Mouse (Mus musculus): ENCODE results near the gene Zfand6.

Zfand6 gene

DNA sequence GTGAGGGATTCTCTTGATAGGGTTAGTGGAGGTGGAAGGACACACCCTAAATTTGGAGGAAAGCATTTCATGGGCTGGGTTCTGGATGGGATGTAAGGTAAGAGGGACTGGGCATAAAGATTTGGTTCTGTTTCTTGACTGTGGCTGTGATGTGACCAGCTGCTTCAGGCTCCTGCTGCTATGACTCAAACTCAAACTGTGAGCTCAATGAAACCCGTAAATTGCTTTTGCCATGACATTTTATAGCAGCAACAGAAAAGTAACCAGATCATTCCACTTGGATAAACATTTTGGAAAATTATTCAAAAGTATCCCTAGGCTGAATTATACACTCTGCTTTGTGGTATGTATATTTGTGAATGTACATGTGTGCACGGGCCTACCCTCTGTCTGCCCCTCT is 99.1 kb downstream of the Zfand6 start:
- no peak for DNase-seq

DNA sequence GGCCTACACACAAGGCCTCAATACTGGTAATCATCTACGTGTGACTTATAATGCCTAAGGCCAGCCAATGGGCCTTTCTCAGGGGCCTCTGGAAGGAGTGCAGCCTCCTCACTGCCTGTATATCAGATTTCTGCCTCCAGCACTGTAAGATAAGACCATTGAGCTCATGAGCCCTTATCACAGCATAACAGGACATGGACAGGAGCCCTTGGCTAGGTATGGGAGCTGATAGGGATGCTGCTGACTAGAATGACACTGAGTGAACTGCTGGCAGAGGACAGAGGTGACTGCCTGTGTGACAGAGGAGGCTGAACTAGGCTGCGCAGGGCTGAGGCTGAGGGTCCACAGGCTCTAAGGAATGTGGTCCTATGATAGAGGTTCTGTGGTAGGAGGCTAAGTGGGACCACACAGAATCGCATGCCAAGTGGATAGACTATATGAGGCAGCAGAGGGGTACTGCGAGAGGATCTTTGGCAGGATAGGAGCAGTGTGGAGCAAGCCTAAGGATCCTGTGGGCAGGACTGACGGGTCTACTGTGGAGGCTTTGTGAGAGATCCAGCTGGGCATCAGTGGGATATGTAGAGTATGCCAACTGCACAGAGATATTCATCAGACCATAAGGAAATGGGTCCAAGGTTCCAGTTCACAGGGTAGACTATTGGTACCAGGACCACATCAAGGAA is 102.5 kb downstream of the Zfand6 start:
- DNase-seq: no peak

DNA sequence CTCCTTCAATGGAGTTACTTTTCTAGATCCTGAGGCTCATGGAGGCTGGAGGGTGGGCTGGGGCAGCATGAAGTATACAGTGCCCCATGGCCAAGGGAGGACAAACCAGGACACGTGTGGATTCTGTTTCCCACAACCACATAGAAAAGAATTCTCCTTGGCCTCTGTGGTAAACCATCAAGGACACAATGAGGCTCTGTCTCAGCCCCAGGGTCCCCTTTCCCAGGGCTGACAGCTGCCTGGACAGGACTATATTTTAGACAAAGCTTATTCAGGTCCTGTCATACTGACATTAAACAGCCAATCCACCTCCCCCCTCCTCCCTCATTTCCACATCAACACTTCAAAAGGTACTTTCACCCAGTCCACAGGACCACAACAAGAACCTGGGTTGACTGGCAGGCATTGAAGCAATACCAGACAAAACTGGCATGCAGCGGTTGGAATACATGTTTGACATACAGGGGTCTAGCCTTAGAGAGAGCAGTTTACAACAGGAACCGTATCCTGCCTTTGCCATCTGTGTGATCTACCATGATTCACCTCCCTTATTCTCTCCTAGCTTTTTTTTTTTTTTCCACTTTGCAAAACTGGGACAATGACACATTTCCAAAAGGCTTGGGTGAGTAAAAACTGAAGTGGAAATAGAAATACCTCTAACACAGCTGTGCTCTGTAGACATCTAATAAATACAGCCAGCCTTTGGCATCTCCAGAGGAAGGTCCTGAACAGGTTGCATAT is 103.2 kb downstream of the Zfand6 start:
- no peak for DNase-seq

DNA sequence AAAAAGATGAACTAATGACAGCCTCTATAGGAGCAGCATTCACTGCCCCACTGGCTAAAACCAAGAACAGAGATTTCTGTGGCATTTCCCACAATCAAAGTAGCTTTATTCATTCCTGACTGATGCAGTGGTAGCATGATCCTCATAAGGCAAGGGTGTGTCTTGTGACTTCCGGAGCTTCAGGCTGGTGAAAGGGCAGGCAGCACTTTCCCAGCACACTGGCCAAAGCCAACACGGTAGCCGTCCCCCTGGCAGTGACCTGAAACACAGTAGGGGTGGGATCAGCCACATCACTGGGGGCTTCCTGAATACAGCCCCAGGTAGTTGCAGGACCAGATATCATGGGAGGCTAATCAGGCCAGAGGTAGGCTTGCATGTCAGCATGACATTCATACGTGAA is 104.7 kb downstream of the Zfand6 start:
- no peak for DNase-seq

DNA sequence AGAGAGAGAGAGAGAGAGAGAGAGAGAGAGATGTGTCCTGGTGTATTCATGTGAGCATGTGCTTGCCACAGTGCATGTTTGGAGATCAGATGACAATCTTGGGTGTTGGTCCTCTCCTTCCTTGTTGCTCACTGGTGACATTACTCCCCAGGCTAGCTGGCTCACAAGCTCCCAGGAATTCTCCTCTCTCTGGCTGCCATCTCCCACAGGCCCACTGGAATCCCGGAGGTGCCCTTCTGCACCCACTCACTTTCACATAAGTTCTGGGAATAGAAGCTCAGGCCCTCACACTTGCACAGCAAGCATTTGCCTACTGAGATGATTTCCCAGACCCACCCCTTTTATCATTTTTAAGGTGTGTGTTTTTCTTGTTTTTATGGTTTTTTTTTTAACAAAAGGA is 110.0 kb downstream of the Zfand6 start:
- DNase-seq: no peak

DNA sequence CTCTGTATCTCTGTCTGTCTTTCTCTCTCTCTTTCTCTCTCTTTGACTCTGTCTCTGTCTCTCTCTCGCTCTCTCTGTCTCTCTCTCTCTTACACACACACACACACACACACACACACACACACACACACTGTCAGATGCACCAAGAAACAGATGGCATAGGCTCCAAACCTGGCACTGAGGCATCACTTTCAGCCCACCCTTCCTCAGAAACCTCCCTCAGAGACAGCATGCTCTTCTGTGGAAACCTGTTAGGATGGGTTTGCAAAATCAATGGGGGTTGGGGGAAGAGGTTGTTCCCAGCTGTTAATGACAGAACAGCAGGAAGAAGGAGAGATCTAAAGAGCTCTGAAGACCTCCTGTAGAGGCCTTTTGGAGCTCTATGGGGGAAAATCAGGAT is 110.9 kb downstream of the Zfand6 start:
- no peak for DNase-seq

DNA sequence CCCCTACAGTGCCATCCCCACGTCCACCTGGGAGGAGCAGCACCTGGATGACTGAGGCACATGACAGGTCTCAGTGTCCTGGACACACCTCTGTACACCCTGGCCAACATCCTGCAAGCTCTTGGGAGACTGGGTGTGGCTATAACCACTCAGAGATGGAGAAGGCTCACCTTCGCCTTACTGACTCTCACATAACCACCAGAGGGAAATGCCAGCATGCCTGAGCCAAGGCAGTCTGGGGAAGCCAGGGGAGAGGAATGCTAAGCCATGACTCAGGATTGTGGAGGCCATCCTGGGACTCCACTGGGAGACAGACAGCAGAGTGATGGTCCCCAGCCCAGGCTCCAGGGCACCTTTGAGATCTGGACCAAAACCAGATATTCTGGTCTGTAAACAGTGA is 112.7 kb downstream of the Zfand6 start:
- DNase-seq: no peak

DNA sequence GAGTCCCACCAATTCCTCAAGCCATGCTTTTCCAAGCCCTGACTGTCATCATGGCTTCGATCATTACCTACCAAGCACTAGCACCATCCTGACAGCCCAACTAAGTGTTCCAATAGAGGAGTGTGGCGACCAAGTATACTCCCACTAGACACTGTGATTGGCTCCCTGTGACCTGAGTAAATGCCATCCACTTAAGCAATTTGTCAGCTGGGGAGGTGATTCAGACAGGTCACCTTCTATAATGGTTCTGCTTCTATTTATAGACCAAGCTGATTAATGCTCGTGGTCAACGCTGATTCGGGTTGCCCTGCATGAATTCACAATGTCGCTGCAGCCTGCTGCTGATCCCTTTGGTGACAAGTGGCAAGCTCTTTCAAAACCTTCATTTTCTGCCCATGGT is 123.6 kb downstream of the Zfand6 start:
- no peak for DNase-seq

DNA sequence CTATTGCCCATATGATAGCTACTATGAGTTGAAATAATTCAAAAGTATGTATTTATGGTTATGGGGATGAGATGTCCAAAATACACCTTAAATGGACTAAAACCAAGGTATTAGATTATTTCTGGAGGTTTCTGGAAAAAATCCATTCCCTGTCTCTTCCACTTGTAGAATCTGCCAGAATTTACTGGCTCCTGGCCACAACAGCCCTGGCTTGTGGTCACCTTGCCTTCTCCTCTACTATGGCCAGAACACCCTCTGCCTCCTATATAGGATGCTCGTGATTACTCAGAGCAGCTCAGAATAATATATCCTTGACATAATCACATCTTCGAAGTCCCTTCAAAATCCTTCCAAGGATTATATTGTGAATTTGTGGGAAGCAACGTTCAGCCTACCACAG is 125.5 kb downstream of the Zfand6 start:
- no peak for DNase-seq

Measured in cerebellum, postnatal 36 days (tissue).